Mouse (Mus musculus) lung, adult 2 months (tissue): ENCODE measurements around the gene Mocs1.

Source experiments
- CTCF ChIP-seq: fragments of 200-500 bp; IDR thresholded peaks from 2 replicates; pipeline ENCODE4 v1.5.1; 2011; ENCODE audit warnings: mild to moderate bottlenecking, low read length, control low read depth; ENCODE audit not compliant: insufficient read depth
- POLR2A ChIP-seq: fragments of 200-500 bp; IDR thresholded peaks from 2 replicates; pipeline ENCODE4 v1.6.1; 2011; ENCODE audit warnings: low read depth, mild to moderate bottlenecking, control low read depth, low read length, borderline replicate concordance; ENCODE audit errors: extremely low read depth

GRCm38 (mm10) chr17:49379645-49380044 is 48.5 kb upstream of the Mocs1 start:
- no peak for TF ChIP-seq CTCF
- TF ChIP-seq POLR2A, result no peak
